Mouse (Mus musculus) embryonic facial prominence, embryonic 15.5 days (tissue): ENCODE data around the gene Cd7. TPM values are rescaled to one million over a fixed set of nuclear protein-coding genes. Genes with fewer than 3 reads are reported as not detected.
"Not testable (repeated sequence)": the region's sequence is repeated elsewhere in the genome, so short reads cannot be mapped to it uniquely, and the experiment has no call there.

Experiments
- ATAC-seq: fragments of 200-750 bp; cut with Nextera tagmentation; 2 replicates; pipeline ENCODE4 v1.8.0; 2017; ENCODE audit warnings: low read depth, moderate TSS enrichment; ENCODE audit not compliant: insufficient number of reproducible peaks, low FRiP score, low TSS enrichment
- H3K27ac ChIP-seq: fragments of 300-500 bp; sonication (generic); replicated peaks from 2 replicates; pipeline ENCODE4 v1.5.1; 2015; ENCODE audit warnings: mild to moderate bottlenecking, inconsistent platforms
- H3K27me3 ChIP-seq: fragments of 300-500 bp; sonication (generic); 2 replicates; pipeline ENCODE4 v1.6.1; 2015; ENCODE audit warnings: inconsistent platforms
- H3K36me3 ChIP-seq: fragments of 300-500 bp; sonication (generic); 2 replicates; pipeline ENCODE4 v1.6.1; 2015; ENCODE audit warnings: mild to moderate bottlenecking, inconsistent platforms
- H3K4me1 ChIP-seq: fragments of 300-500 bp; sonication (generic); 2 replicates; pipeline ENCODE4 v1.6.1; 2015; ENCODE audit warnings: inconsistent platforms
- H3K4me2 ChIP-seq: fragments of 300-500 bp; sonication (generic); replicated peaks from 2 replicates; pipeline ENCODE4 v1.6.1; 2015; ENCODE audit warnings: mild to moderate bottlenecking, inconsistent platforms
- H3K4me3 ChIP-seq: fragments of 300-500 bp; sonication (generic); replicated peaks from 2 replicates; pipeline ENCODE4 v1.5.1; 2015; ENCODE audit warnings: mild to moderate bottlenecking, inconsistent platforms
- H3K9ac ChIP-seq: fragments of 300-500 bp; sonication (generic); 2 replicates; pipeline ENCODE4 v1.6.1; 2015; ENCODE audit warnings: inconsistent platforms
- H3K9me3 ChIP-seq: fragments of 300-500 bp; sonication (generic); replicated peaks from 2 replicates; pipeline ENCODE4 v1.6.1; 2016; ENCODE audit warnings: inconsistent platforms
- WGBS: fragments of 180-500 bp; shearing (Covaris S2); methylation state at CpG from one replicate; pipeline ENCODE4 v1.1.7; 2015; 5-methylcytosine and 5-hydroxymethylcytosine counted together
- polyA plus RNA-seq: library from polyadenylated mRNA; unstranded; fragments of >200 nt; fragmentation: Nextera tagmentation; extraction: Ambion mirVana; gene quantifications from 2 replicates; pipeline ENCODE4 v1.2.1, GENCODE M21; 2015

The Cd7 gene
- 0.46 and 1.1 TPM in 2 replicates for polyA plus RNA-seq

DNA sequence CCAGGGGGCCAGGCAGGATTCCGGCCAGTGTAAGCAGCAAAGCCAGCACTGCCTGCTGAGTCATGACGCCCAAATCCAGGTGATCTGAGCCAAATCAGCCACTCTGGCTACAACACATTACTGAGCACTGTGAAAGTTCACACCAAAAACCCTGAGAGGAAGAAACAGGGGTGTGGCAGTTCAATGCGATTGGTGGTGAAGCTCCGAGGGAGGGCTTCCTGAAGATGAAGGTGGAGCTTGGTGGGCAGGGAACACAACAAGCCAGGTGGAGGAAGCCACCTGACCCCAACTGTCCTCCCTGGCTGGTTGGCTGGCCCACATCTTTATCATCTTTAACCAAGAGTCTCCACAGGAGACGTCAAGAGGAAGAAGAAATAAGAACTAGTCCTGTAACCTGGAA lies at the start of gene Cd7:
TSS of gene Cd7 (minus strand) at position 117 of the 400 bp plus-strand sequence.
- 77% methylated on average over 5 of the region's 5 CpGs for WGBS
- H3K27me3 ChIP-seq: 0 out of 2 replicates have a peak, but pooled peaks cover 3% of the 10 kb centered on the region
- H3K4me2 ChIP-seq: no peak within 1 kb of the TSS
- no peaks in the 10 kb centered on the region for H3K4me1 ChIP-seq
- no peak within 1 kb of the TSS for H3K27ac ChIP-seq
- no peak within 1 kb of the TSS for H3K9ac ChIP-seq
- no peaks in the 10 kb centered on the region for H3K36me3 ChIP-seq
- H3K4me3 ChIP-seq: no peak within 1 kb of the TSS
- ATAC-seq: no peak
- no peaks in the 10 kb centered on the region for H3K9me3 ChIP-seq

DNA sequence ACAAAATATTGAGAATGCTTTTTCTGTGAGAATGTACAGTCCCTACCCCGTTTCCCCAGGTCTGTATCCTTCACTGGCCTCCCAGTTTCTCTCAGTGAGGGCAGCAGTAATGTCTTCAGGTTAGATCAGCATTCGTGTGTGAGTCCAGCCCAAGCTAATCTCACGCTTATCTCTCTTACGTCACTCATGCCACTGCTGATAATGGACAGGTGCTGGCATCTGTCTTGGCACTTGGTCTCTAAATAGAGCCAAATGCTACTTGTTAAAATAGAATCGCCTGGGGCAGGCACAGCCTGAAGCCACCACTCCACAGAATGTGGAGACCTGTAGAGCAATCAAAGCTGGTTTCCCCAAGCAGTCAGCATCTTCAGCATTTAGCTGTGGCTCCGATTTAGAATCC lies 49.8 kb upstream of the Cd7 start:
- no peak for ATAC-seq
- H3K36me3 ChIP-seq: no peaks in the 10 kb centered on the region
- no peak overlapping the region for H3K4me2 ChIP-seq
- no peaks in the 10 kb centered on the region for H3K4me1 ChIP-seq
- H3K4me3 ChIP-seq: no peak overlapping the region
- H3K9ac ChIP-seq: no peak overlapping the region
- H3K9me3 ChIP-seq: no peaks in the 10 kb centered on the region
- no peak overlapping the region for H3K27ac ChIP-seq
- 62% methylated on average over 6 of the region's 6 CpGs for WGBS
- H3K27me3 ChIP-seq: no peaks in the 10 kb centered on the region

DNA sequence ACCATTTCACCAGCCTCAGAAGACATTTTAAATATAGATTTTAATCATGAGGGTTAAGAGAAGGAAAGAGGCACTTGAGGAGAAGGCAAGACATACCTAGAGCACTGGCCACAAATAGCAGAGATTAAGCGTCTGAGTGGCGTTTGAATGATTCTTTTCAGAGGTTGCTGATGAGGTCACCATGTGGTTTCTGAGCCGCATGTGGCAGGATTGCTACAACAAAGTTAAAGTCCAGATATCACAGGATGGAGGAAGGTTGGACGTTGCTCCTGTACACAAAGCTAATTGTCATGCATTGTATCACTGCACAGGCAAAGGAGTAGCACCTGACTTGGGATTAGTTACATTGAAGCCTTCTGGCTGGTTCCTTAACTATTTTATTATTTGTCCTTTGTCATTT lies 47.1 kb upstream of the Cd7 start:
- no peaks in the 10 kb centered on the region for H3K27me3 ChIP-seq
- peaks cover 8% of the 10 kb centered on the region; the same call in 1 of the 2 replicates for H3K4me1 ChIP-seq
- no peak overlapping the region for H3K4me2 ChIP-seq
- no peak overlapping the region for H3K27ac ChIP-seq
- H3K9ac ChIP-seq: no peak overlapping the region
- no peak for ATAC-seq
- WGBS: 55% methylated on average over 4 of the region's 4 CpGs
- H3K4me3 ChIP-seq: no peak overlapping the region
- H3K36me3 ChIP-seq: no peaks in the 10 kb centered on the region
- no peaks in the 10 kb centered on the region for H3K9me3 ChIP-seq

DNA sequence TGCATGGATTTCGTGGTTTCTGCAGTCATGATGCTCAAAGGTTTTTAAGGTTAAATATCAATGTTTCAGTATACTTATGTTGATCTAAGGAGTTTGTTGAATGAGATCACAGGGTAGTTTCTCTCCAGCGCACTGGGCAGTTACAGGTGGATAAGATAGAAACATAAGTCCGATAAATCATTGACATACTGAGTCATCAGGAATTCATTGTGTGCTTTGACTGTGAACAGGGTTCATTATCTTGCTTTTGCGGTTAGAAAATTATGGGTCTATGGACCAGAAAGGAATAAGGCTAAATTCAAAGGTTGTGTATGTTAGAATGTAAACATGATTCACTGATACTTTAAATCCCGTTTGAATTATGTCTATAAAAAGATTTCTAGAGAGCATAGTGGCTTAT lies 46.0 kb upstream of the Cd7 start:
- Histone ChIP-seq H3K4me3 (no peak overlapping the region), H3K4me1 (peaks cover 8% of the 10 kb centered on the region; the same call in 1 of the 2 replicates), H3K36me3 (no peaks in the 10 kb centered on the region), H3K9ac (no peak overlapping the region), H3K27ac (no peak overlapping the region), H3K4me2 (no peak overlapping the region), H3K27me3 (no peaks in the 10 kb centered on the region), H3K9me3 (no peaks in the 10 kb centered on the region)
- ATAC-seq: no peak
- 54% methylated on average over 5 of the region's 5 CpGs for WGBS

DNA sequence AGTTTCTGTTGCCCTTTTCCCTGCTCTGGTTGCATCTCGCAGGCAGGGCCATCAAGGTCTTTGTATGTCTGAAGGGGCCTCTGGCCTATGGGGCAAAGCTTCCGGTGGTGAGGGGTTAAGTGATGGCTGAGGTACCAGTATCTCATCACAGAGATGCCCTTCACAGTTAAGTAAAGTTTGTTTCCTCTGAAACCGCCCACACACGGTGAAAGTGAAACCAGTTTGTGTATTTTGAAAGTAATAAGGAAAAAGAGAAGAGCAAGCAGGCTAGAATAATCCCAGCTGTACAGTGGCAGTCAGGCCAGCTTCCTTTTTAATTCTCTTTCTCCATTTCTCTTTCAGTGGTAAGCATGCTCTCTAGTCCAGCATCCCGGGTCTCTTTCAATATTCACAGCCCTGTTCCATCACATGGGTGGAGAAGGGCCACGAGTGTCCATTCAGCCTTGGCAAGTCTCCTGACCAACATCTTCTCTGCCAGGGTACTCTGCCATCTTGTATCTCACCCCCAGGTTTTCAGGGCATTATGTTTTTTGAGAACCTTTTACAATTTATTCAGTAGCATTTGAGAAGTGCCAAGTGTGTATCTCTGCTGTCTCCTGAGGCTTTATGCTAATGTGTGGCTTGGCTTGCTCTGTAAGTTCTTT lies 43.8 kb upstream of the Cd7 start:
- Histone ChIP-seq H3K9ac (no peak overlapping the region), H3K36me3 (no peaks in the 10 kb centered on the region), H3K4me2 (no peak overlapping the region), H3K4me3 (no peak overlapping the region), H3K4me1 (peaks cover 8% of the 10 kb centered on the region; the same call in 1 of the 2 replicates), H3K27me3 (no peaks in the 10 kb centered on the region), H3K27ac (no peak overlapping the region), H3K9me3 (no peaks in the 10 kb centered on the region)
- ATAC-seq: no peak
- WGBS: 71% methylated on average over 6 of the region's 6 CpGs

DNA sequence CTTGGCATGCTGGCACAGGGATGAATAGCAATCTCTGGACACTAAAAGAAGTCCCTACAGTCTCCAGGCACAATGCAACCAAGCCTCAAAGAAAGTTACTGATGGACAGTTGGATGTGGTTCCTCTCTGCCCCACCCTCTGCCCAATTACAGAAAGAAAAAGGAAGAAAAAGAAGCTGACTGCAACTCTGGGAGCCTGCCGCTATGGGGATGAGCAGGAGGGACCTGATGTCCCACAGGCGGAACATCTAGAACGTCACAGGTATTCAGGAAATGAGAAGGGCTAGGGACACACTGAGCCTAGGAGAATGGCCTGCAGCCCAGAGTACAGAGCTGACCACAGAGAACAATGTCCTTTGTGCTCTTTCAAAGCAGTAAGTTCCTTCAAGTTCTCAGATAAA lies 43.0 kb upstream of the Cd7 start:
- ATAC-seq: no peak
- no peak overlapping the region for H3K9ac ChIP-seq
- H3K4me2 ChIP-seq: no peak overlapping the region
- no peaks in the 10 kb centered on the region for H3K9me3 ChIP-seq
- WGBS: 71% methylated on average over 3 of the region's 3 CpGs
- no peak overlapping the region for H3K27ac ChIP-seq
- no peaks in the 10 kb centered on the region for H3K27me3 ChIP-seq
- H3K36me3 ChIP-seq: no peaks in the 10 kb centered on the region
- H3K4me3 ChIP-seq: no peak overlapping the region
- peaks cover 8% of the 10 kb centered on the region; the same call in 1 of the 2 replicates for H3K4me1 ChIP-seq

DNA sequence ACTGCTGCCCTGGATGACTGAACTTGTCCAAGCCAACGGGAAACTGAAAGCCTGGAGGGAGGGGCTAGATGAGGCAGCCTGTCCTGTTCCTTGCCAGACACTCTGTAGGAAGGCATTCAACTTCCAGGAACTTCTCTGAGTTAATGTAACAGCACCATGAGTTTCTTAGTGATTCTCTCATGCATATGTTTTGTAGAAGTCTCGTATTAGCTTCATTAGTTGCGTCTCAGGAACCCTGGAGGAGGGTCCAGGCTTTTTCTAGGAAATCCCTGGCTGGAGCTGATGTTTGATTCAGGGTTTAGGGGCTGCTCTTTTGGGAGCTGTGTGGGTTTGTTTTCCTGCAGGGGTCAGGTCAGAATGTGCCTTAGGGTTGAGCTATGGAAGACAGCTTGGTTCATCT lies 41.9 kb upstream of the Cd7 start, which contains the start of gene Sectm1a:
TSS of gene Sectm1a (minus strand) at position 101 of the 400 bp plus-strand sequence.
- Histone ChIP-seq H3K9me3 (no peaks in the 10 kb centered on the region), H3K4me3 (no peak within 1 kb of the TSS), H3K9ac (no peak within 1 kb of the TSS), H3K4me1 (peaks cover 8% of the 10 kb centered on the region; the same call in 1 of the 2 replicates), H3K27ac (no peak within 1 kb of the TSS), H3K4me2 (no peak within 1 kb of the TSS), H3K36me3 (no peaks in the 10 kb centered on the region), H3K27me3 (no peaks in the 10 kb centered on the region)
- no peak for ATAC-seq
- 52% methylated on average over 3 of the region's 3 CpGs for WGBS

DNA sequence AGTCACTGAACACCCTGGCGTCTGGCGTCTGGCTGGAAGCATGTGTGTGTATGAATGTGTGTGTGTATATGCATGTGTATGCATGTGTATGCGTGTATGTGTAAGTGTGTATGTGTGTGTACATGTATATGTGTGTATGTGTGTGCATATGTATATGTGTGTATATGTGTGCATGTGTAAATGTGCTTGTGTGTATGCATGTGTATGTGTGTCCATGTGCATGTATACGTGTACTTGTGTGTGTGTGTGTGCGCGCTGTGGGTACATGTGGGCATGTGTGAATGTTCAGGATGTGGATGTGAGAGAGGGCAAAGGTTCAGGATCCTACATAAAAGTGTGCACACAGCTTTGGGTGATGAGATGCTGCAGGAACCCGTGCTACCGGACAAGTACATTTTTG lies 41.1 kb upstream of the Cd7 start:
- 90% methylated on average over 8 of the region's 8 CpGs for WGBS
- H3K4me1 ChIP-seq: peaks cover 8% of the 10 kb centered on the region; the same call in 1 of the 2 replicates
- no peak for ATAC-seq

DNA sequence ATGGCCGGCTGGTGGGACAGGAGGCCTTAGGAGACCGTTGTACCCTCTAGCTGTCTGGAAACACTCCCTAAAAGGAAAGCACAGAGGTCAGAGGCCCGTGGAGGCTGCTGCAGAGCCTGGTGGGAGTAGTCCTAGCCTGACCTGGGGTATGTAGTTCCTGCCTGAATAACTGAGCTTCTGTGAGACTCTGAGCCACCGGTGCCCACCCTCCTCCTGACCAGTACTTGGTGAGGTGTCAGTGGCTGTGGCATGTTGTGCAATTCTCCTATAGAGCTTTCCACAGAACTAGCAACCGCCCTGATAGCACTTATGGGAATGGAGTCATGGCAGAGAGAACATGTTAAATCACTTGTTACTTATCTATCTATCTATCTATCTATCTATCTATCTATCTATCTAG lies 36.4 kb upstream of the Cd7 start:
- H3K36me3 ChIP-seq: no peaks in the 10 kb centered on the region
- H3K9ac ChIP-seq: no peak overlapping the region
- no peak for ATAC-seq
- no peaks in the 10 kb centered on the region for H3K9me3 ChIP-seq
- H3K4me3 ChIP-seq: no peak overlapping the region
- no peaks in the 10 kb centered on the region for H3K27me3 ChIP-seq
- no peak overlapping the region for H3K4me2 ChIP-seq
- H3K27ac ChIP-seq: no peak overlapping the region
- no peaks in the 10 kb centered on the region for H3K4me1 ChIP-seq
- 66% methylated on average over 5 of the region's 5 CpGs for WGBS

More for the DNA sequence above, 41.1 kb upstream of the Cd7 start:
- Histone ChIP-seq H3K27ac (no peak overlapping the region), H3K9ac (no peak overlapping the region), H3K36me3 (no peaks in the 10 kb centered on the region), H3K4me3 (no peak overlapping the region), H3K4me2 (no peak overlapping the region), H3K9me3 (no peaks in the 10 kb centered on the region), H3K27me3 (no peaks in the 10 kb centered on the region)

DNA sequence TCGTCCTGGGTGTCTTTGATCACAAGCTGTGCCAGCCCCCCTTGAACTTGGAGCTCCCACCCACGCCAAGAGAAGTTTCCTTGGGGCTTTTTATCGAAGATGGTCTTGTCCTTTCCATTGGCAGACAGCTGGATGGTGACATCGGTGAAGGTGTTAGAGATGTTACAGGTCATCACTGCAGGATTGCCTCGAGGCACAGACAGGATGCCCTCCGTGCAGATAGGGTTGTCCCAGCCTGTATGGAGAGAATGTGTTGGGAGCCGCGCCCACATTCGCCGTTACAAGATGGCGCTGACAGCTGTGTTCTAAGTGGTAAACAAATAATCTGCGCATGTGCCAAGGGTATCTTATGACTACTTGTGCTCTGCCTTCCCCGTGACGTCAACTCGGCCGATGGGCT lies 30.4 kb upstream of the Cd7 start:
- not testable (repeated sequence) for H3K27ac ChIP-seq, H3K4me1 ChIP-seq, H3K9me3 ChIP-seq, H3K36me3 ChIP-seq, ATAC-seq, H3K4me3 ChIP-seq, H3K4me2 ChIP-seq, H3K9ac ChIP-seq, H3K27me3 ChIP-seq
- WGBS: 89% methylated on average over 12 of the region's 16 CpGs

DNA sequence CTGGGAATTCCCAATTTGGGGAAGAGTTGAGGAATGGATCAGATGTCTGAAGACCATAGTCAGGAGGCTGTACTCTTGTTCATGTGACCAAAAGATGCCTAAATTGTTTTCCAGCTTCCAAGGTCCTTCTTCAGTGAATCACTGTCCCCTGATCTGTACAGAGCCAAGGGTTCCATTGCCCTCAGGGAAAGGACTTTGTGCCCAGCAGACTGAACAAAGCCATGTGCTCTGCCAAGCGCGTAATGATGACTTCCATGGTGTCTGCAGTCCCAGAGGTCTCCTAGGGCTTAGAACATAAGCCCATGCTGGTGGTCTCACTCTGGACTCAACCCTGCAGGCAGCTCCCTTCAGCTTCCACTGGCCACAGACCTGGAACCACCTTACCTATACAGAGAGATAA lies 28.7 kb upstream of the Cd7 start:
- no peak overlapping the region for H3K4me3 ChIP-seq
- no peaks in the 10 kb centered on the region for H3K36me3 ChIP-seq
- 87% methylated on average over 2 of the region's 2 CpGs for WGBS
- no peaks in the 10 kb centered on the region for H3K9me3 ChIP-seq
- H3K27me3 ChIP-seq: no peaks in the 10 kb centered on the region
- no peak for ATAC-seq
- H3K9ac ChIP-seq: no peak overlapping the region
- no peak overlapping the region for H3K27ac ChIP-seq
- no peak overlapping the region for H3K4me2 ChIP-seq
- H3K4me1 ChIP-seq: 0 out of 2 replicates have a peak, but pooled peaks cover 3% of the 10 kb centered on the region

DNA sequence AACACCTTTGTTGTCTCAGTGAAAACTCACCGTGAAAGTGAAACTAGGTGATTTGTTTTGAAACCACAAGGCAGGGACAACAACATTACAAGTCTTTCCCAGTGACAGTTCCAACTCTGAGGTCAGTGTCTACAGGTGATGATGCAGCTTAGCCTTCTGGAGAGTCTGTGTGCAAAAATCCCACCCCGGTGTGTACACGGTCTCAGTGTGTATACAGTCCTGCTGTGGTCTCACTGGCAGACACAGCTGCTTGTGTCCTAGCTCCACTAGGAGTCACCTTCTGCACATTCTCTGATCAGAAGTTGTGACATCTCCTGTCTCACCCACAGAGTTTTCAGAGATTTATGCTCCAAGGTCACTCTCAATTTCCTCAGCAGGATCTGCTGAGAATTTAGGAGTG lies 25.0 kb upstream of the Cd7 start:
- ATAC-seq: no peak
- Histone ChIP-seq H3K9ac (no peak overlapping the region), H3K27me3 (no peaks in the 10 kb centered on the region), H3K4me1 (peaks cover 13% of the 10 kb centered on the region; the same call in 1 of the 2 replicates), H3K9me3 (no peaks in the 10 kb centered on the region), H3K27ac (no peak overlapping the region), H3K4me2 (no peak overlapping the region), H3K4me3 (no peak overlapping the region), H3K36me3 (no peaks in the 10 kb centered on the region)
- 78% methylated on average over 3 of the region's 3 CpGs for WGBS
